Mouse (Mus musculus) T-cell, adult 66 days (primary cell): Measurements from ENCODE around the gene Apobec3. TPM values are rescaled to one million over a fixed set of nuclear protein-coding genes. Genes with fewer than 3 reads are reported as not detected.

Experiments
- total RNA-seq, 2 experiments: library from RNA; stranded (reverse); gene quantifications; 3 replicates in 1 of 2; 4 replicates in 1 of 2; pipeline ENCODE4 v1.2.4; 2023

Apobec3 gene
- 100 to 1,000 TPM; 123 to 145 TPM for total RNA-seq

GRCm38 (mm10) chr15:79891436-79892212, at the start of gene Apobec3:
Gene Apobec3 (plus strand): TSS chr15:79891659.

Other genes with a start within 250 kb of the Apobec3 start
- 1 to 10 TPM in 1 of 2 experiments, under 1 TPM in 1; 0.39 to 1.4 TPM for gene Fam227a, start 232.7 kb upstream of the Apobec3 start, total RNA-seq
- 10 to 100 TPM in 1 of 2 experiments, 1 to 10 TPM in 1; 6.3 to 12.1 TPM for gene Cby1, start 232.5 kb upstream of the Apobec3 start, total RNA-seq
- 100 to 1,000 TPM; 121 to 125 TPM for gene Tomm22, start 220.8 kb upstream of the Apobec3 start, total RNA-seq
- gene Josd1, start 203.7 kb upstream of the Apobec3 start, total RNA-seq = 10 to 100 TPM; 21.7 to 22.4 TPM
- gene Gtpbp1, start 200.8 kb upstream of the Apobec3 start, total RNA-seq = 100 to 1,000 TPM; 123 to 142 TPM
- 100 to 1,000 TPM; 459 to 481 TPM for gene Sun2, start 149.1 kb upstream of the Apobec3 start, total RNA-seq
- gene Dnal4, start 113.8 kb upstream of the Apobec3 start, total RNA-seq = 1 to 10 TPM; 4.9 to 5.0 TPM
- gene Nptxr, start 86.9 kb upstream of the Apobec3 start, total RNA-seq = under 1 TPM in 1 of 2 experiments, not detected in 1; 0.41 TPM
- not detected for gene Npcd, start 57.4 kb upstream of the Apobec3 start, total RNA-seq
- 10 to 100 TPM; 17.6 to 21.0 TPM for gene Cbx6, start 57.0 kb upstream of the Apobec3 start, total RNA-seq
- 100 to 1,000 TPM; 113 to 119 TPM for gene Cbx7, start 79.5 kb downstream of the Apobec3 start, total RNA-seq
- 1 to 10 TPM; 2.0 to 2.7 TPM for gene Pdgfb, start 123.3 kb downstream of the Apobec3 start, total RNA-seq
- under 1 TPM; 0.41 to 0.44 TPM for gene Syngr1, start 199.7 kb downstream of the Apobec3 start, total RNA-seq
- 1,000 to 10,000 TPM; 1,333 to 1,480 TPM for gene Rpl3, start 200.2 kb downstream of the Apobec3 start, total RNA-seq
- gene Tab1, start 241.5 kb downstream of the Apobec3 start, total RNA-seq = 10 to 100 TPM; 30.9 to 35.2 TPM